Mouse (Mus musculus) hindbrain, embryonic 14.5 days (tissue): ENCODE results near the gene C1ql1. TPM values are rescaled to one million over a fixed set of nuclear protein-coding genes. Genes with fewer than 3 reads are reported as not detected.

Experiments
- ATAC-seq: fragments of 200-750 bp; cut with Nextera tagmentation; 2 replicates; pipeline ENCODE4 v1.8.0; 2017; ENCODE audit warnings: moderate number of reproducible peaks, mild to moderate bottlenecking, moderate TSS enrichment, moderate library complexity; ENCODE audit not compliant: low FRiP score
- DNase-seq: peaks from one replicate; pipeline ENCODE4 v3.0.0-alpha.2; 2015; ENCODE audit warnings: low spot score
- H3K27ac ChIP-seq: fragments of 300-500 bp; sonication (generic); 2 replicates; pipeline ENCODE4 v1.5.1; 2014; ENCODE audit warnings: mild to moderate bottlenecking, moderate library complexity
- H3K27me3 ChIP-seq: fragments of 300-500 bp; sonication (generic); 2 replicates; pipeline ENCODE4 v1.6.1; 2014; ENCODE audit warnings: mild to moderate bottlenecking, low read length, mixed read lengths; ENCODE audit not compliant: control insufficient read depth, insufficient read depth
- H3K36me3 ChIP-seq: fragments of 300-500 bp; sonication (generic); replicated peaks from 2 replicates; pipeline ENCODE4 v1.6.1; 2014; ENCODE audit not compliant: control insufficient read depth, insufficient read depth
- H3K4me1 ChIP-seq: fragments of 300-500 bp; sonication (generic); replicated peaks from 2 replicates; pipeline ENCODE4 v1.6.1; 2014; ENCODE audit warnings: antibody characterized with exemption, low read length, mixed read lengths; ENCODE audit not compliant: control insufficient read depth, insufficient read depth
- H3K4me2 ChIP-seq: fragments of 300-500 bp; sonication (generic); replicated peaks from 2 replicates; pipeline ENCODE4 v1.6.1; 2014; ENCODE audit warnings: mild to moderate bottlenecking, moderate library complexity
- H3K4me3 ChIP-seq: fragments of 300-500 bp; sonication (generic); replicated peaks from 2 replicates; pipeline ENCODE4 v1.5.1; 2014; ENCODE audit warnings: mild to moderate bottlenecking, low read length
- H3K9ac ChIP-seq: fragments of 300-500 bp; sonication (generic); 2 replicates; pipeline ENCODE4 v1.6.1; 2014
- H3K9me3 ChIP-seq: fragments of 300-500 bp; sonication (generic); 2 replicates; pipeline ENCODE4 v1.6.1; 2016; ENCODE audit warnings: low read length; ENCODE audit not compliant: control insufficient read depth
- WGBS: fragments of 180-500 bp; shearing (Covaris S2); extraction: QIAGEN DNeasy Blood & Tissue Kit; methylation state at CpG from one replicate; pipeline ENCODE4 v1.1.7; 2014; 5-methylcytosine and 5-hydroxymethylcytosine counted together
- polyA plus RNA-seq: library from polyadenylated mRNA; unstranded; fragments of >200 nt; fragmentation: Nextera tagmentation; extraction: Ambion mirVana; gene quantifications from 2 replicates; pipeline ENCODE4 v1.2.1, GENCODE M21; 2014

C1ql1 gene
- polyA plus RNA-seq, 1 experiment from 2014 or later: 12.0 TPM

DNA sequence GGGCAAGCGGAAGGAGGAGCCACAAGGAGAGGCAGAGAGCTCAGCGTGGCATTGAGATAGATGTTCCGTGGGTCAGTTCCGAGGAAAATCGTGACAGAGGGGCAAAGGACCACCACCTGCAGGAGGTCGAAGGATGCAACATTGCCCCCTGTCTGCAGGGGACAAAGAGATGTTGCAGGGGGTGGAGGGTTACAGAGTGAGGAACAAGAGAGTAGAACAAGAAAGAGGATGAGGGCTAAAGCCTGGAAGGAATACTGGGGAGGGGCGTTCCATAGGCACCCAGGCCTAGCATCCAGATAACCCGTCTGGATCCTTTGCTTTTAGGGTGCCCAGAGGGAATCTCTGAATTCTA lies 480 bp upstream of the C1ql1 start:
- Histone ChIP-seq H3K9me3 (no peaks in the 10 kb centered on the region), H3K27ac (no peak overlapping the region), H3K9ac (no peak overlapping the region), H3K36me3 (no peaks in the 10 kb centered on the region), H3K4me1 (peaks cover 36% of the 10 kb centered on the region), H3K27me3 (peaks cover 91% of the 10 kb centered on the region), H3K4me2 (peak overlapping the region; percentile 60), H3K4me3 (peak overlapping the region; percentile 37)
- DNase-seq: no peak
- ATAC-seq: no peak
- 4% methylated on average over 8 of the region's 8 CpGs for WGBS

DNA sequence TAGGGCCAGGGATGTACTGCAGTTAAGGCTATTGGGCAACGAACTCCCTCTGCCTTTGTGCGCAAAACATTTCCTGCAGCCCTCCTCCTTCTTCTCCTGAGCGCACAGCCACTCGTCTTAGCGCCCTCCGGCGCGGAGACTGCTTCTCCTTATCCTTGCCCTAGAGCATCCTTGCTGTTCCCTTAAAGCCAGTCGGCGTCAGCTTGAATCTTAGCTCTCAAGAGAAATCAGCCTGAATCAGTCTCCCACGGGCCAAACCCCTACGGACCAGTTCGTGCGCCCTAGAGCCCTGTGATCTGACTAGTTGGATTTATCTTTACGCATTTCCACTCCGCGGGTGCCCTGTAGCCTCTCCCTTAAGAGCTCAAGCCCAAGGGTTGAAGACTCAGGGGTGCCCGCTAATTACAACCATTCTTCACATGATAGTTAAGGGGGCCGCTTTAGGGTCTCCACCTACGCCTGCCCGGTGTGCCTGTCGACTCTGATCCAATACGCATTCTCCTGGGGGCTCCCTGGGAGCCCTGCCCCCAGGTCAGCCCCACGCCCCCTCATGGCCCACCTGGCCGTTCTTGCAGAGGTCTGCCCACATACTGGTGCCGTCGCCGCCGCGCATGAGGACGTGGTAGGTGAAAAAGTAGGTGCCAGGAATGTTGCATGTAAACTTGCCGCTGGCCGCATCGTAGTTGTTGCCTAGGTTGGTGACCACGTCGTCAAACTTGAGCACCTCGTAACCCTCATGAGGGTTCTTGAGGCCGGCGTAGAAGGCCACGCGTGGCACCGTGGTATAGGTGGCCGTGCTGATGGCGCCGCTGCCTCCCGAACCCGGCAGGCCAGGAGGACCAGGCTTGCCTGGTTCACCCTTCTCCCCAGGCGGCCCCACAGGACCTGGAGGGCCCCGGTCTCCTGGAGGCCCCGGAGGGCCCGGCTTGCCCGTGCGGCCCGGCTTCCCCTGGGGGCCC lies 903 bp downstream of the C1ql1 start:
- peaks cover 36% of the 10 kb centered on the region for H3K4me1 ChIP-seq
- DNase-seq (no peak), ATAC-seq (no peak)
- peak overlapping the region; percentile 46; the same call in 1 of the 2 replicates for H3K9ac ChIP-seq
- H3K4me3 ChIP-seq: peak overlapping the region; percentile 37
- H3K27ac ChIP-seq: no peak overlapping the region
- WGBS: 2% methylated on average over 53 of the region's 54 CpGs
- H3K36me3 ChIP-seq: no peaks in the 10 kb centered on the region
- H3K27me3 ChIP-seq: peaks cover 87% of the 10 kb centered on the region
- H3K4me2 ChIP-seq: peak overlapping the region; percentile 60
- H3K9me3 ChIP-seq: no peaks in the 10 kb centered on the region

GRCm38 (mm10) chr11:102941236-102941635 lies 5.3 kb downstream of the C1ql1 start:
- 61% methylated on average over 6 of the region's 6 CpGs for WGBS
- ATAC-seq (no peak), DNase-seq (no peak)
- Histone ChIP-seq H3K27ac (no peak overlapping the region), H3K4me3 (no peak overlapping the region), H3K27me3 (peaks cover 51% of the 10 kb centered on the region), H3K9me3 (no peaks in the 10 kb centered on the region), H3K4me2 (no peak overlapping the region), H3K36me3 (no peaks in the 10 kb centered on the region), H3K4me1 (peaks cover 35% of the 10 kb centered on the region), H3K9ac (no peak overlapping the region)

DNA sequence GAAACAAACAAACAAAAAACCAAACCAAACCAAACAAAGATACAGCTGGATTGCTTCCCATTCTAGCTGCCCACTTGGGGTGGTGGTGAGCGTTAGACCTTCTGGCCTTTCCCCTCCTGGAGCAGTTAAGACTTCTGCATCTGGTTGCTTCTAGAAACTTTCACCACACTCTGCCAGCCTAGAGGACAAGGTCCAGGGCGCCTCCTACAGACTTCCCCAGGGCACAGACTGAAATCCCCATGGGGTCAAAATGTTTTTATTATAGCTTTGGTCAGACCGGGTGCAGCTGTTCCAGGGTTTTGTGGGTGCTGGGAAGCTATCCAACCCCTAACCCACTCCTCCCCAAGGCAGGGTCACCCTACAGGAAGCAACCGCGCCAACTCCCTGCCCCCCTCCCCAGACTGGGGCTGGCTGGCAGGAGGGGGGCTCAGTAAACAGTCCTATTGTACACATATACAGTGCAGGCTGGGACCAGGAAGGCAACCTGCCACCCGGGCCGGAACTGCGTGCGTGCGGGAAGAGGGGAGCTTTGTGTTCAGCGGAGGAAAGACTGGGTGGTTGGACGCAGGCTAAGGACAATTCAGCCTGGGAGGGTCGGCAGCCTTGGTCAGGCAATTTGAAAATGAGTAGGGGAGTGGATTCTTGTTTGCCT lies 7.3 kb downstream of the C1ql1 start:
- DNase-seq (no peak), ATAC-seq (no peak)
- no peaks in the 10 kb centered on the region for H3K36me3 ChIP-seq
- peaks cover 24% of the 10 kb centered on the region; the same call in 1 of the 2 replicates for H3K4me1 ChIP-seq
- H3K9me3 ChIP-seq: no peaks in the 10 kb centered on the region
- 34% methylated on average over 13 of the region's 13 CpGs for WGBS
- no peak overlapping the region for H3K4me3 ChIP-seq
- H3K27me3 ChIP-seq: peaks cover 30% of the 10 kb centered on the region
- no peak overlapping the region for H3K9ac ChIP-seq
- no peak overlapping the region for H3K27ac ChIP-seq
- 0 out of 2 replicates have a peak overlapping the region, but pooled peaks have one; percentile 9 for H3K4me2 ChIP-seq

DNA sequence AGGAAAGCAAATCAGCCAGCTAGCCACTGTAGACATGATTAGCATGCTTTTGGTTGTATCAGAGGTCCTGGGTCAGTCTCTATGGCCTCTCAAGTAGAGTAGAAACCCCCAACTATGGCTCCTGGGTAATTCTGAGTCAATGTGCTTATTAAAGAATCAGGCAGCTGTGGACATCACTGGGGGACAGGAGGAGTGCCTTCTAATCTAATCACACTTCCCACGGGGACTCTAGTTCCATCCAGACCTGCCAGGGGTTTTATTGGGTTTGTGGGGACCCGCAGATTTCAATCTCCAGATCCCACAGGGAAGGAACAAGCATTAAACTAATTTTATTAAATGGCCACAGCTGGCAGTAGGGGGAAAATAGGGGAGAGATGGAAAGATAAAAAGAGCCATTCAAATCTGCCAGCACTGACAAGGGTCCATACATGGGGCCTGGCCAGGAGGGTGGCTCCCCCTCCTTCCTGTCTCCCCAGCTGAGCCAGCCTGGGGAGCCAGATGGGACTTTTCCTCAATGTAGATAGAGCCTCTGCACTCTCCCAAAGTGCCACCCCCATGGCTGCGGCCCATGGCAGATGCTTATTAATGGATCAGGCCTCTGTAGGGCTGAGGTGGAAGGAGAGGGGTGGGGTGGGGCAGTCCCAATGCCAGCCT lies 8.8 kb downstream of the C1ql1 start:
- 47% methylated on average over 3 of the region's 3 CpGs for WGBS
- Histone ChIP-seq H3K4me3 (no peak overlapping the region), H3K9me3 (no peaks in the 10 kb centered on the region), H3K27ac (no peak overlapping the region), H3K27me3 (peaks cover 15% of the 10 kb centered on the region; the same call in 1 of the 2 replicates), H3K4me2 (no peak overlapping the region), H3K4me1 (peaks cover 24% of the 10 kb centered on the region; the same call in 1 of the 2 replicates), H3K9ac (no peak overlapping the region), H3K36me3 (no peaks in the 10 kb centered on the region)
- no peak for DNase-seq
- peak; percentile 51; the same call in 1 of the 2 replicates for ATAC-seq

DNA sequence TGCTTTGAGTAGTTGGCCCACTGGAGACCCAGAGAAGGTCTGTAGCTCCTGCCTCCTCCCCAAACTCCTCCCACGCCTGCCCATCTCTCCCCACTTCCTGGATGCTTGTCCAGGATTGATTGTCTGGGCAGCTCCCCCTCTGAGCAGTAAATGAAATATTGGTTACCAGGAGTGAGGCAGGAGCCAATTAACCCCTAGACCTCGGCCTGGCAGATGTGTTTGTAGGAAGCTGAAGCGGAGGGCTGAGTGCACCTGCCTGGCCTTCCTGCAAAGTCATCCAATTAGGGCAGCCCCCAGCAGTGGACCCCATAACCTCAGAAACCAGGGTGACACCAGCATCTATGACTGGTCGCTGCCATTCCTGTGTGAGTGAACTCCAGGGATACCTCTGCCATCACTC lies 10.2 kb downstream of the C1ql1 start:
- H3K27me3 ChIP-seq: peaks cover 10% of the 10 kb centered on the region; the same call in 1 of the 2 replicates
- peaks cover 24% of the 10 kb centered on the region; the same call in 1 of the 2 replicates for H3K4me1 ChIP-seq
- H3K4me3 ChIP-seq: no peak overlapping the region
- 29% methylated on average over 4 of the region's 4 CpGs for WGBS
- H3K4me2 ChIP-seq: no peak overlapping the region
- no peak overlapping the region for H3K9ac ChIP-seq
- H3K27ac ChIP-seq: no peak overlapping the region
- ATAC-seq (no peak), DNase-seq (no peak)
- no peaks in the 10 kb centered on the region for H3K9me3 ChIP-seq
- H3K36me3 ChIP-seq: no peaks in the 10 kb centered on the region

GRCm38 (mm10) chr11:102930672-102931071 lies 15.8 kb downstream of the C1ql1 start:
- H3K4me3 ChIP-seq: no peak overlapping the region
- no peaks in the 10 kb centered on the region for H3K9me3 ChIP-seq
- no peaks in the 10 kb centered on the region for H3K4me1 ChIP-seq
- no peak overlapping the region for H3K9ac ChIP-seq
- H3K36me3 ChIP-seq: no peaks in the 10 kb centered on the region
- H3K27ac ChIP-seq: no peak overlapping the region
- ATAC-seq (no peak), DNase-seq (no peak)
- no peak overlapping the region for H3K4me2 ChIP-seq
- H3K27me3 ChIP-seq: no peaks in the 10 kb centered on the region
- WGBS: 90% methylated on average over 10 of the region's 10 CpGs

GRCm38 (mm10) chr11:102925351-102925717 lies 21.2 kb downstream of the C1ql1 start:
- no peaks in the 10 kb centered on the region for H3K36me3 ChIP-seq
- peak overlapping the region; percentile 53; the same call in 1 of the 2 replicates for H3K9ac ChIP-seq
- H3K27me3 ChIP-seq: no peaks in the 10 kb centered on the region
- H3K4me1 ChIP-seq: peaks cover 13% of the 10 kb centered on the region
- peak; percentile 63 for DNase-seq
- H3K4me3 ChIP-seq: peak overlapping the region; percentile 47
- peak overlapping the region; percentile 75 for H3K4me2 ChIP-seq
- H3K9me3 ChIP-seq: no peaks in the 10 kb centered on the region
- ATAC-seq: peak; percentile 17; the same call in 1 of the 2 replicates
- peak overlapping the region; percentile 71 for H3K27ac ChIP-seq
- whole genome bisulfite sequencing: 2% methylated on average over 10 of the region's 10 CpGs
